Mouse (Mus musculus): ENCODE measurements around the gene Prmt7. TPM values are rescaled to one million over a fixed set of nuclear protein-coding genes. Genes with fewer than 3 reads are reported as not detected.

Gene Prmt7
- polyA plus RNA-seq, 1 experiment from 2014 or later = 42.5 TPM

GRCm38 (mm10) chr8:106231536-106231935, 20.8 kb downstream of the Prmt7 start:
- Histone ChIP-seq H3K36me3 (peaks cover 47% of the 10 kb centered on the region), H3K9ac (no peak overlapping the region), H3K4me2 (no peak overlapping the region), H3K4me1 (peaks cover 4% of the 10 kb centered on the region; the same call in 1 of the 2 replicates), H3K27ac (no peak overlapping the region), H3K9me3 (no peaks in the 10 kb centered on the region), H3K27me3 (no peaks in the 10 kb centered on the region), H3K4me3 (no peak overlapping the region)
- WGBS = 58% methylated on average over 7 of the region's 7 CpGs
- ATAC-seq (ENCODE audit: insufficient number of reproducible peaks, low FRiP score, low TSS enrichment, low read depth) = no peak

- no peaks in the 10 kb centered on the region for H3K27me3 ChIP-seq
- no peak overlapping the region for H3K4me2 ChIP-seq
- H3K4me1 ChIP-seq = peaks cover 4% of the 10 kb centered on the region; the same call in 1 of the 2 replicates
- no peak overlapping the region for H3K4me3 ChIP-seq
- no peak overlapping the region for H3K27ac ChIP-seq
- H3K36me3 ChIP-seq = peaks cover 50% of the 10 kb centered on the region
- H3K9ac ChIP-seq = no peak overlapping the region
- 77% methylated on average over 3 of the region's 3 CpGs for WGBS
- no peak for ATAC-seq (ENCODE audit: insufficient number of reproducible peaks, low FRiP score, low TSS enrichment, low read depth)
- no peaks in the 10 kb centered on the region for H3K9me3 ChIP-seq
Measured at GRCm38 (mm10) chr8:106232751-106233150, 22.0 kb downstream of the Prmt7 start.

- WGBS = 76% methylated on average over 17 of the region's 17 CpGs
- no peak for ATAC-seq (ENCODE audit: insufficient number of reproducible peaks, low FRiP score, low TSS enrichment, low read depth)
- no peak overlapping the region for H3K27ac ChIP-seq
- H3K4me1 ChIP-seq = peaks cover 4% of the 10 kb centered on the region; the same call in 1 of the 2 replicates
- H3K27me3 ChIP-seq = no peaks in the 10 kb centered on the region
- peaks cover 50% of the 10 kb centered on the region for H3K36me3 ChIP-seq
- H3K9me3 ChIP-seq = no peaks in the 10 kb centered on the region
- H3K4me2 ChIP-seq = no peak overlapping the region
- no peak overlapping the region for H3K4me3 ChIP-seq
- no peak overlapping the region for H3K9ac ChIP-seq
Measured at GRCm38 (mm10) chr8:106234567-106235261, 24.0 kb downstream of the Prmt7 start.

- H3K4me3 ChIP-seq = no peak overlapping the region
- H3K4me1 ChIP-seq = peaks cover 4% of the 10 kb centered on the region; the same call in 1 of the 2 replicates
- H3K27ac ChIP-seq = no peak overlapping the region
- no peaks in the 10 kb centered on the region for H3K9me3 ChIP-seq
- H3K27me3 ChIP-seq = no peaks in the 10 kb centered on the region
- no peak overlapping the region for H3K9ac ChIP-seq
- ATAC-seq (ENCODE audit: insufficient number of reproducible peaks, low FRiP score, low TSS enrichment, low read depth) = no peak
- 60% methylated on average over 5 of the region's 5 CpGs for WGBS
- peaks cover 63% of the 10 kb centered on the region for H3K36me3 ChIP-seq
- no peak overlapping the region for H3K4me2 ChIP-seq
Measured at GRCm38 (mm10) chr8:106237106-106237505, 26.4 kb downstream of the Prmt7 start.

GRCm38 (mm10) chr8:106250186-106250585, 39.5 kb downstream of the Prmt7 start:
- no peaks in the 10 kb centered on the region for H3K9me3 ChIP-seq
- no peaks in the 10 kb centered on the region for H3K4me1 ChIP-seq
- H3K27ac ChIP-seq = no peak overlapping the region
- H3K4me3 ChIP-seq = no peak overlapping the region
- WGBS = 73% methylated on average over 4 of the region's 4 CpGs
- no peaks in the 10 kb centered on the region for H3K27me3 ChIP-seq
- peaks cover 93% of the 10 kb centered on the region for H3K36me3 ChIP-seq
- no peak overlapping the region for H3K4me2 ChIP-seq
- H3K9ac ChIP-seq = no peak overlapping the region
- no peak for ATAC-seq (ENCODE audit: insufficient number of reproducible peaks, low FRiP score, low TSS enrichment, low read depth)

- ATAC-seq (ENCODE audit: insufficient number of reproducible peaks, low FRiP score, low TSS enrichment, low read depth) = no peak
- Histone ChIP-seq H3K27me3 (no peaks in the 10 kb centered on the region), H3K4me3 (no peak overlapping the region), H3K36me3 (peaks cover 24% of the 10 kb centered on the region), H3K9me3 (no peaks in the 10 kb centered on the region), H3K4me2 (no peak overlapping the region), H3K27ac (no peak overlapping the region), H3K9ac (no peak overlapping the region), H3K4me1 (no peaks in the 10 kb centered on the region)
- WGBS = 58% methylated on average over 1 of the region's 1 CpGs
Measured at GRCm38 (mm10) chr8:106258169-106258568, 47.4 kb downstream of the Prmt7 start.

GRCm38 (mm10) chr8:106259579-106260255, 49.0 kb downstream of the Prmt7 start:
- H3K4me3 ChIP-seq = no peak overlapping the region
- H3K27ac ChIP-seq = no peak overlapping the region
- H3K9ac ChIP-seq = no peak overlapping the region
- H3K36me3 ChIP-seq = peaks cover 9% of the 10 kb centered on the region; the same call in 1 of the 2 replicates
- no peak for ATAC-seq (ENCODE audit: insufficient number of reproducible peaks, low FRiP score, low TSS enrichment, low read depth)
- WGBS = 88% methylated on average over 10 of the region's 10 CpGs
- no peaks in the 10 kb centered on the region for H3K9me3 ChIP-seq
- no peak overlapping the region for H3K4me2 ChIP-seq
- H3K4me1 ChIP-seq = no peaks in the 10 kb centered on the region
- H3K27me3 ChIP-seq = no peaks in the 10 kb centered on the region

GRCm38 (mm10) chr8:106260894-106261293, 50.2 kb downstream of the Prmt7 start:
- H3K4me1 ChIP-seq = no peaks in the 10 kb centered on the region
- ATAC-seq (ENCODE audit: insufficient number of reproducible peaks, low FRiP score, low TSS enrichment, low read depth) = no peak
- H3K4me2 ChIP-seq = no peak overlapping the region
- no peaks in the 10 kb centered on the region for H3K27me3 ChIP-seq
- WGBS = 81% methylated on average over 4 of the region's 4 CpGs
- H3K4me3 ChIP-seq = no peak overlapping the region
- H3K27ac ChIP-seq = no peak overlapping the region
- no peak overlapping the region for H3K9ac ChIP-seq
- no peaks in the 10 kb centered on the region for H3K9me3 ChIP-seq
- peaks cover 3% of the 10 kb centered on the region; the same call in 1 of the 2 replicates for H3K36me3 ChIP-seq

GRCm38 (mm10) chr8:106262343-106262742, 51.6 kb downstream of the Prmt7 start:
- H3K27me3 ChIP-seq = no peaks in the 10 kb centered on the region
- no peak overlapping the region for H3K27ac ChIP-seq
- no peak overlapping the region for H3K4me2 ChIP-seq
- H3K9me3 ChIP-seq = no peaks in the 10 kb centered on the region
- ATAC-seq (ENCODE audit: insufficient number of reproducible peaks, low FRiP score, low TSS enrichment, low read depth) = no peak
- H3K9ac ChIP-seq = no peak overlapping the region
- H3K36me3 ChIP-seq = peaks cover 3% of the 10 kb centered on the region; the same call in 1 of the 2 replicates
- 56% methylated on average over 5 of the region's 5 CpGs for WGBS
- H3K4me1 ChIP-seq = no peaks in the 10 kb centered on the region
- no peak overlapping the region for H3K4me3 ChIP-seq

GRCm38 (mm10) chr8:106263928-106264327, 53.2 kb downstream of the Prmt7 start:
- H3K4me1 ChIP-seq = no peaks in the 10 kb centered on the region
- no peak overlapping the region for H3K4me3 ChIP-seq
- H3K27me3 ChIP-seq = no peaks in the 10 kb centered on the region
- H3K9me3 ChIP-seq = no peaks in the 10 kb centered on the region
- 80% methylated on average over 4 of the region's 4 CpGs for WGBS
- H3K36me3 ChIP-seq = no peaks in the 10 kb centered on the region
- H3K27ac ChIP-seq = no peak overlapping the region
- ATAC-seq (ENCODE audit: insufficient number of reproducible peaks, low FRiP score, low TSS enrichment, low read depth) = no peak
- H3K9ac ChIP-seq = no peak overlapping the region
- H3K4me2 ChIP-seq = no peak overlapping the region

- Histone ChIP-seq H3K36me3 (no peaks in the 10 kb centered on the region), H3K27ac (no peak overlapping the region), H3K27me3 (no peaks in the 10 kb centered on the region), H3K9ac (no peak overlapping the region), H3K4me2 (no peak overlapping the region), H3K9me3 (no peaks in the 10 kb centered on the region), H3K4me3 (no peak overlapping the region), H3K4me1 (peaks cover 7% of the 10 kb centered on the region)
- no peak for ATAC-seq (ENCODE audit: insufficient number of reproducible peaks, low FRiP score, low TSS enrichment, low read depth)
- WGBS = 85% methylated on average over 17 of the region's 17 CpGs
Measured at GRCm38 (mm10) chr8:106265398-106265797, 54.7 kb downstream of the Prmt7 start.

GRCm38 (mm10) chr8:106268710-106269346, 58.1 kb downstream of the Prmt7 start:
- Histone ChIP-seq H3K4me3 (no peak overlapping the region), H3K36me3 (no peaks in the 10 kb centered on the region), H3K9me3 (no peaks in the 10 kb centered on the region), H3K4me2 (no peak overlapping the region), H3K27ac (no peak overlapping the region), H3K27me3 (no peaks in the 10 kb centered on the region), H3K9ac (no peak overlapping the region), H3K4me1 (peaks cover 24% of the 10 kb centered on the region)
- 48% methylated on average over 5 of the region's 5 CpGs for whole genome bisulfite sequencing
- ATAC-seq (ENCODE audit: insufficient number of reproducible peaks, low FRiP score, low TSS enrichment, low read depth) = no peak

All from limb, embryonic 15.5 days (tissue).